Mouse (Mus musculus) testis, postnatal 14 days (tissue): Measurements from ENCODE around the gene Naa35.
A peak's percentile ranks its signal among the peaks of the same experiment; 100 is the strongest.
"Not testable (repeated sequence)": the region's sequence is repeated elsewhere in the genome, so short reads cannot be mapped to it uniquely, and the experiment has no call there.

Source experiments
- DNase-seq: peaks from one replicate; pipeline ENCODE4 v3.0.0; 2021; ENCODE audit warnings: low spot score

Naa35 gene

GRCm38 (mm10) chr13:59580954-59581353, 4.1 kb upstream of the Naa35 start:
- no peak for DNase-seq

DNA sequence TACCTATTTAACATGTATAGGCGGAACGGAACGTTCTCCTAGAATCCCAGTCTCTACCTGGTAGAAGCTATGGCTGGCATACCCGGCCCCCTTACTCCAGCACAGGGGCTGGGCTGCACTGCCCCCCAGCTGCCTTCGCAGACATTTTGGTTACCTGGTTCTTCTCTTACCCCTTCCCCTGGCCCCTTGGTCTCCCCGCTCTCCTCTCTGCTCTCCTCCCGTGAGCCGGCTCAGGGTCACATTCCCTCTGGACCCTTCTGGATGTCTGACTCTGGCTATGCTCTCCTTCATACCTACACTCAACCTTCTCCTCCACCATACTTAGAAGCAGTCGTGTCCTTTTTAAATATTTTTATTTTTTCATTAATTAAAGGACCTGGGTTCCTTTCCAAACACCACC, 578 bp upstream of the Naa35 start:
- peak; percentile 47 for DNase-seq

DNA sequence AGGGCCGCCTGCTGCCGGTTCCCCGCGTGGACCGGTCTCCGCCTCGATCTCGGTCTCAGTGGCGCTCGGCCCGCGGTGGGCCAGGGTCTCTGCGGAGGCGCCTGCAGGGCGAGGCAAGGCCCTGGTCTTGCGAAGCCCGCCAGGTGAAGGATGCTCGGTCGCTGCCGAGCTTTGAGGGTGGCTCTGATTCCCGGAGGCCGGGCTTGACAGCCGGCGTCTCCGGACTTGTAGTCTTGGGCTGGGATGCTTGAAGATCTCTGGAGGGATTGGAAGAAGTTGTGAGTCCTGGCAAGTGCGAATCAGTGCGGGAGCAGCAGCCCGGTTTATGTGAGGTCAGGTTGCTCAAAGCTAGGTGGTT, 568 bp downstream of the Naa35 start:
- DNase-seq: peak; percentile 74

- DNase-seq: no peak
Observed at GRCm38 (mm10) chr13:59587201-59587600, 2.1 kb downstream of the Naa35 start.

DNA sequence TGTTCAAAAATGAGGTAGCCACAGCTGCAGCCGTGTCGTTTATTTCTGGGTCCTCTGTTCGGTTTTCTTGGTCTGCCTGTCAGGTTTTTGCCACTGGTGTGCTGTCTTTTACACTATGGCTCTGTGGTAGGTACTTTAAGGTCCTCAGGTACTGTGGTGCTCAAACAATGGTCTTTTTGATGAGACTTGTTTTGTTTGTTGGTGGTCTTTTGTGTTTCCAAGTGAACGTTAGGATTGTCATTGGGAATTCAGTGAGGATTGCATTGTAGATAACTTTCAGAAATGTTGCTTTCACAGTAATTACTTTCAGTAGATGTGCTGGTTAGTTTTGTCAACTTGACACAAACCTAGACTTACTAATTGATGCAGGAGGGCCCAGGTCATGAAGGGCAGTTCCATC, 4.6 kb downstream of the Naa35 start:
- no peak for DNase-seq

DNA sequence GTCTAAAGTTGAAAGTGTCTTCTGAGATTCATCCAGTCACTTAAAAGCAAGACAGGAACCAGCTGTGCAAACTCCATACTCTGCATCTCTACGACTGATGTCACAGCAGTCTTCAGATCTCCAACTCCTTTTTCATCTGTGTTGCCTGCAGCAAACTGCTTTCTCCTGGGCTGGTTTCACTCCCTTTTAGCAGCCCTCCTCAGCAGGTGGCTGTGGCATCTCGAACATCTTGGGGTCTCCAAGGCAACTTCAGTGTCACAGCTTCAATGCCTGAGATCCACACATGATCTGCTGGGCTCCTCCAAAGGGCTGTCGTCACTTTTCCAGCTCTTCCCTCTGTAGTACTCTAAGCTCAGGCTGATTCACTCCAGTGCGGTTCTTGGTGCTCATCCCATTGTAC, 5.6 kb downstream of the Naa35 start:
- no peak for DNase-seq

DNA sequence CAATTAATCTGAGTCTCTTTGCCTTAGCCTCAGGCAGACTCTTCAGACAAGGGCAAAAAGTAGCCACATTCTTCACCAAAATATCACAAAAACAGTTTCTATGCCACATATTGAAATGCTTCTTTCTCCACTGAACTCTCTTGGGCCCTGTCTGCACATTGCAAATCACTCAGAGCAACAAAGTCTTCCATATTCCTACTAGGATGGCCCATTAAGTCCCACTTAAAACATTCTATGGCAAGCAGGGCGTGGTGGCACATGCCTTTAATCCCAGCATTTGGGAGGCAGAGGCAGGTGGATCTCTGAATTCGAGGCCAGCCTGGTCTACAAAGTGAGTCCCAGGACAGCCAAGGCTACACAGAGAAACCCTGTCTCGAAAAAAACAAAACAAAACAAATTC, 7.0 kb downstream of the Naa35 start:
- DNase-seq: not testable (repeated sequence)

DNA sequence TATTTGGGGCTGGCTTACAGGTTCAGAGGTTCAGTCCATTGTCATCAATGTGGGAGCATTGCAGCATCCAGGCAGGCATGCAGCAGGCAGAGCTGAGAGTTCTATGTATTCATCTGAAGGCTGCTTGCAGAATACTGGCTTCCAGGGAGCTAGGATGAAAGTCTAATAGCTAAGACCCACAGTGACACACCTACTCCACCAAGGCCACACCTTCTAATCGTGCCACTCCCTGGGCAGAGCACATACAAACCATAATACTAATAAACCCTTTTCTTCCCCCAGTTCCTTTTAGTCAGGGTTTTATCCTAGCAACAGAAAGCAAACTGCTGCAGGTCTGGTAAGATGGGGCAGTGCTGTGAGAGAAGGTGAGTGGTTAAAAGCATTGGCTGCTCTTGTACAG, 7.6 kb downstream of the Naa35 start:
- no peak for DNase-seq

DNA sequence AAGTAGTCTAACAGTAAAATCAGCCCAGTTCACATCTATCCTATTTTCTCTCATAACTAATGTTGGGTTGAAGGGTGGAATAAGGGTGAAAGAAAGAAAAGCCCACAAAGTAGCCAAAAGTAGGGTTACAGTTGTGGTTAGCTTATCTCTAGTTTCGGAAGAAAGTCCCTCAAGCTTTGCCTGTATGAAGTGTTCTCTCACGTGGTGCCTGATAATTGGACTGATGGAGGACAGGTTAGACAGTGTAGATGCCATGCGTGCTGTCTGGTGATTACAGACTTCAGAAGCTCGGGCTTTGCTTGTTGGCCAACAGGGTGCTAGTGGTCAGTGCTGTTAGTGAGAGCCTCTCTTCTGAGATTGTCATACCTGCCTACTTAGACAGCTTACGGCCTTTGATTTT, 18.0 kb downstream of the Naa35 start:
- no peak for DNase-seq

- no peak for DNase-seq
Observed at GRCm38 (mm10) chr13:59604511-59604910, 19.5 kb downstream of the Naa35 start.

GRCm38 (mm10) chr13:59605221-59605922, 20.3 kb downstream of the Naa35 start:
- DNase-seq: no peak

GRCm38 (mm10) chr13:59609885-59610284, 24.8 kb downstream of the Naa35 start:
- DNase-seq: no peak

GRCm38 (mm10) chr13:59610437-59610836, 25.4 kb downstream of the Naa35 start:
- DNase-seq: no peak

- no peak for DNase-seq
Observed at GRCm38 (mm10) chr13:59613868-59614267, 28.8 kb downstream of the Naa35 start.

DNA sequence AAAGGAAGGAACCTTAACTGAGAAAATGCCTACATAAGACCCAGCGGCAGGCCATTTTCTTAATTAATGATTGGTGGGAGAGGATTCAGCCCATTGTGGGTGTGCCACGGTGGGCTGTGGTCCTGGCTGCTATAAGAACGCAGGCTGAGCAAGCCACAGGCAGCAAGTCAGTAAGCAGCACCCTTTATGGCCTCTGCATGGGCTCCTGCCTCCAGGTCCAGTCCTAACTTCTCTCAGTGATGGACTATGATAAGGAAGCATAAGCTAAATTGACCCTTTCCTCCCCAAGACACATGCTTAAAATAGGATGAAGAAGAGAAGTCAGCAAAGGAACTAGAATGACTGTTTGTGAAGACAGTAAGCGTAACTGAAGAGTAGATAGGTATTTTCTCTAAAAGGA, 30.1 kb downstream of the Naa35 start:
- DNase-seq: no peak

- no peak for DNase-seq
Observed at GRCm38 (mm10) chr13:59615554-59615953, 30.5 kb downstream of the Naa35 start.

GRCm38 (mm10) chr13:59618463-59618862, 33.4 kb downstream of the Naa35 start:
- no peak for DNase-seq

GRCm38 (mm10) chr13:59621643-59622489, 36.8 kb downstream of the Naa35 start:
- DNase-seq: no peak

GRCm38 (mm10) chr13:59624389-59624788, 39.3 kb downstream of the Naa35 start:
- DNase-seq: no peak

- no peak for DNase-seq
Observed at GRCm38 (mm10) chr13:59624903-59625302, 39.8 kb downstream of the Naa35 start.

DNA sequence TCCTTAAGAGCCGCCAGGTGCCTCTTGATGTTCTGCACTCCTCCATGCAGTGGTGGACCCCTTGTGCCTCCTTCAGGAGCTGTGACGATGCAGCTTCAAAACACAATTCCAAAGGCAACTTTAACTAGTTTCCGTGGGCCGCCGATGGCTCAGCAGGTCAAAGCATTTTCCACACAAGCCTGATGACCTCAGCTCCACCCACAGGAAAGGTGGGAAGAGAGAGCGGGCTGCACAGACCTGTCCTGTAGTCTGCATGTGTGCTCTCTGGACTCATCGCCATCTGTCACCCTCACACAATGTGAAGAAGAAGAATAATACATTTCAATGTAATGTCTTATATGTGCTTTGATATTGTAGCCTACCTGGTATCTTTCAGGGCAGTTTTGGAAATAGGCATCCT, 41.7 kb downstream of the Naa35 start:
- no peak for DNase-seq

DNA sequence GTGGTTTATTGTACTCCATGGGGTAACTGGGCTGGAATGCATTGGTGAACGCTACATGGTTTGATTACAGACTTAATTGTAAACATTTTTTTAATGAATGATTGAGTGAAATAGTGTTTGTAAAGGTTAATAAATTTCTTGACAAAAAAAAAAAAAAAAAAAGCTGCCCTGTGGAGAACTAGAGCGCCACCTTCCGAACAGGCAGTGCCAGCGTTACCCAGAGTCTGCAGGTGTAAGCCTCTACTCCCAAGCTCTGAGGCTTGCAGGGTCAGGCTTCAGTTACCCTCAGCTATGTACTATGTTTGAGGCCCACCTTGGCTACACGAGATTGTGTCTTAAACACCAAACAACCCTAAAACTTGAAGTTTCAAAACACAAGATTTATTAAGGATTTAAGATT, 49.6 kb downstream of the Naa35 start:
- no peak for DNase-seq

DNA sequence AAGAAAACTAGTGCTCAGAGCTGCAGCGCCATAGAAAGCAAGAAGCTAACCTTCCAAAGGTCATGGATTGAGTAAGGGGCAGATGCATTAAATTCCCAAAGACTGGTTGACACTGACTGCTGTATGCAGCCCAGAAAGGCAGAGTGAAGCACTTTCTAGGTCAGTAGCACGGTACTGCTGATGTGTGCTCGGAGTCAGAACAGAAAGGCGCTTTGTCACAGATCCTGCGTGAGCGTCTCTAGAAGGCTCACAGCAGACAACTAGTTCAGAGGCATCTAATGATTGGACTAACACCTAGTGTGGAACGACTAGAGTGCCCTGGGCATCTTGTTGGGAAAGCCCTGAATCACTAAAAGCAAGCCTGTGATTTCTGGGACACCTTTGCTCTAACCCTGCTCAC, 52.7 kb downstream of the Naa35 start:
- DNase-seq: no peak
